Mouse (Mus musculus) thymus, postnatal 4 days (tissue): ENCODE measurements around the gene Kndc1.

Experiments used
- DNase-seq: peaks from one replicate; pipeline ENCODE4 v3.0.0; 2021

The Kndc1 gene

DNA sequence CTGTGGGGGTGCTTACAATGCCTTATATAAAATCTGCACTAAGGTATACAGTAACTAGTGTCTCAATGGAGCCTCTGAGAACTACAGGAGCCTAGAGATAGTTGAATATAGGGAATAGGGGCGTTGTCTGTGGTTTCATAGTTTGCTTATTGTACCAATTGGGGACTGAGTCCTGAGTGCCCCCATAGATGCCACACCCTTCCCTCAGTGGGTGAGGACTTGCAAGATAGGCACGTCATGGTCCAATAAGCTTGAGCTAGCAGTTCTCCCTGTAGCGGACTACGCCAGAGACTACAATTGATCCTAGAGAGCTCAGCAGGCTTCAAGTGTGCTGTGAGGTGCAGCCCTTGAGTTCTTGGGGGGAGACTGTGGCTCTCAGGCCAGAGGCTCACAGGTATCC, 61.0 kb downstream of the Kndc1 start:
- DNase-seq = no peak

GRCm38 (mm10) chr7:139956658-139957057, 62.2 kb downstream of the Kndc1 start:
- no peak for DNase-seq

GRCm38 (mm10) chr7:139957437-139957836, 62.9 kb downstream of the Kndc1 start:
- DNase-seq = no peak

GRCm38 (mm10) chr7:139957958-139958357, 63.5 kb downstream of the Kndc1 start:
- no peak for DNase-seq

DNA sequence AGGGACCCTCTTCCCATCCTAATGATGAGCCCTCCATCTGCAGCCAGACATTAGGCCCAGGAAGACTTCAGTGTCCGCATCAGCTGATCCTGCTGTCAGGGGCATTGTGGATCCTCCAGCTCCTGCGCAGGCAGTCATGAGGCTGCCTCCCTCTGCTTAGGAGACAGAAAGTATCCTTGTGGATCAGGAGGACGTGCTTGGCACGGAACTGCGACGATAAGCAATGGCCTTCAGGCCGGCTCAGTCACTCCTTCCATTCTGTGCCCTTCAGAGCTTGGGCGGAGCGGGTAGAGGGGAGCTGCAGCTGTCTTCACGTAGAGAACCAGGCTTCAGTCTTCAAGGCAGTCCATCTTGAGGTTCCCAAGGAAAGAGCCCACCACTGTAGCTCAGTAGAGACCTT, 66.6 kb downstream of the Kndc1 start:
- no peak for DNase-seq

GRCm38 (mm10) chr7:139963814-139964213, 69.3 kb downstream of the Kndc1 start:
- no peak for DNase-seq

GRCm38 (mm10) chr7:139967175-139967574, 72.7 kb downstream of the Kndc1 start:
- DNase-seq = no peak

DNA sequence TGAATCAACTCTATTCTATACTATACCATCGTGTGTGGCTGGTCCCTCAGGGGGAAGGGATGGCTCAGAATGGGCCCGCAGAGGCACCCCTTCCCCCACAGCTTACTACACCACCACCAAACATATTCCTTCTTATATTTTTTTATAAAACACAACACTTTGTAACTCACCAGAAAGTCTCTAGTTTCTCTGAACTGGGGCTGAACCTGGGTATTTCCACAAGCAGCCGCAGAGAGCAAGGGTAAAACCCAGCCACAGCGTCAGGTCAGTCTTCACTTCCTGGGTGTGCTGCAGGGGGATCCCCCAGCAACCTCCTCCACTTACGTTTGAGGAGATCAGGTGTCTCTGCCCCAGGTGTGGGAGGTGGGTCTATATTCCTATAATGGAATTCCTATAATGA, 73.9 kb downstream of the Kndc1 start:
- DNase-seq = no peak

GRCm38 (mm10) chr7:139969348-139970130, 75.0 kb downstream of the Kndc1 start:
- DNase-seq = peak; percentile 88

GRCm38 (mm10) chr7:139970216-139970919, 75.9 kb downstream of the Kndc1 start:
- DNase-seq = no peak

- no peak for DNase-seq
Observed at GRCm38 (mm10) chr7:139970979-139971378, 76.5 kb downstream of the Kndc1 start.

- peak; percentile 38 for DNase-seq
Observed at GRCm38 (mm10) chr7:139971436-139971835, 76.9 kb downstream of the Kndc1 start.

- DNase-seq = no peak
Observed at GRCm38 (mm10) chr7:139972923-139973331, 78.4 kb downstream of the Kndc1 start.

DNA sequence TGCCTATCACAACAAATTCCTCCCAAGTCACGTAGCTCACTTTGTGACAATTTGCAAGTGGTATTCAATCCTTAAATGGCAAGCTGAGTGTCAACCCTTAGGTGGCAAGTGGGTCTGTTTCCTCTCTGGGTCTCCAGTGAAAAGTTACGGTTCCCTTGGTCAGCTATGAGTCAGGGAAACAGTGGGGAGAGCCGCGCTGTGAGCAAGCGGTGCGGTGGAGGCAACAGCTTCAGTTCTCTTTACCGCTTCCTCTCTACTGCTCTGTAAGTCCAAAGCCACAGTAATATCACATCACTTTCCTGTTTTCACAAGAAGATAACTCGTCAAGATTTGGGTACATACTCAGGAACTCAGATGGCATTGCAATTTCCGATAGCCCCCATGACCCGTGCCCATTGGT, 79.8 kb downstream of the Kndc1 start:
- DNase-seq = no peak

DNA sequence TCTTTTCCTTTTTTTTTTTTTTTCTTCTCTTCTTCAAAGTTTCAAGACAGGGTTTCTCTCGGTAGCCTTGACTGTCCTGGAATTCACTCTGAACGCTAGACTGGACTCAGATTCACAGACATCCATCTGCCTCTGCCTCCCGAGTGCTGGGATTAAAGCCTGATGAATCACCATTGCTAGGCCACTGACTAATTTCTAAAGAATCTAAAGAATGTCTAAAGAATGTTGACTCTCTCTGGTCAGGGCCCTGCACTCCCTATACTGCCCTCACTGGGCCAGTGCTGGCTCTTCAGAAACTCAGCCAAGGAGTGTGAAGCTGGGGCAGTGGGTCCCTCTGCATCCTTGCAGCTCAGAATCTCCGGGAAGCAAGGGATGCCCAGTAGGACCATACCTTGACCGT, 81.0 kb downstream of the Kndc1 start:
- DNase-seq = no peak

DNA sequence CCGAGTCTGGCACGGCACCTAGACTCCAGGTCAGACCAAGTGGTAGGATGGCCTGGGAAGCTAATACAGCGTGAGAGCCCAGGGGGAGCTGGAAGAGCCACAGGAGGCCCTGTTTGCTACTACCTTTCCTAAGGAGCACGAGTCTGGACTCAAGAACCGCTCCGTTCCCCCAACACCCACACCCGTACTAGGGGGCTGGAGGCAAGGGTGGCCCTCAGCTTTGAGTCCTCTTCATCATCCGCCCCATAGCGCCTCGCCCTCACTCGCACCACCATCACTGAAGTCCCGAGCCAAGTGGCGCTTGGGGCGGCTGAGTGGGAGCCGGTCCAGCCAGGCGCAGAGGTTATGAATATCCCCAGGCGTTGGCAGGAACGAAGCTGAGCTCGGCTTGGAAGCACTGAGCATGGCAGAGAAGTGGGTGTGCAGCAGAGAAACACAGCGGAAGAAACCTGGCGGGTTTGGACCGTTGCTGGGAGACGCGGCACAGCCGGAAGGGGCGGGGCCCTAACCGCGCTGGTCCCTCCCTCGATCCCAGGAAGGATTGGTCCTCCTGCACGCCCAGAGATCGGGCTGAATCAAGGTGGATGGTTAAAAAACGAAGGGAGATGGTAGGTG, 83.9 kb downstream of the Kndc1 start, which contains the start of gene 6430531B16Rik:
Gene 6430531B16Rik, minus strand, starts transcription at position 478 of the 615 bp plus-strand sequence.
- DNase-seq = peak; percentile 84

DNA sequence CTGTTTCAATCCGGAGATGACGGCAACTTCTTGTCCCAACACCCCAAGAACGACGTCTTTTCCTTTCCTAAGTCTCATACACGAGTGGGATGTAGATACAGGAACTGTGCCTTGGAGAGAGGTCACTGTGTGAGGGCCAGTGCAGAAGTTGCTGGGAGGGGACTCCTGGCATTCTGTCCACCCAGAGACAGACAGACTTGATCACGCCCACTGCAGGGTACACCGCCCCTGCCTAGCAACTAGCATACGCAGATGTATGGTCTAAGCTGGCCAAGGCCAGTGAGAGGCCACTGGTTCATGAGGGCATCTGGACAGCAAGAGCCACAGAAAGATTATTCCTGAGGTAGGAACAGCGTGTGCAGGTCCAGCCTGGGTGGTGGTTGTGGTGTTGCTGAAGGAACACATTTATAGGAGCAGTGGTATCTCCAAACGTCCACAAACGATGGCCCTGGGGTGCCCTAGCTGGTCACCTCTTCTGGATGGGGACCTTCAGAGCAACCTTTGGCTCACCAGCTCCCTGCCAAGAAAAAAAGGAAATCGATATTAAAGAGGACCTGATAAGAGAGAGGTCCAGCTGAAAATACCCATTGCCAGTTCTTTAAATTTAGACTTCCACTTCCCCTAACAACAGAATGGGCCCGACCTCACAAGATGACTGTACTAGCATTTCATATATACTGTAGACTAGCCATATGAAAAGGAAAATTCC, 84.7 kb downstream of the Kndc1 start:
- DNase-seq = no peak

- no peak for DNase-seq
Observed at GRCm38 (mm10) chr7:139980778-139981177, 86.3 kb downstream of the Kndc1 start.

GRCm38 (mm10) chr7:139982058-139982457, 87.6 kb downstream of the Kndc1 start:
- DNase-seq = no peak

GRCm38 (mm10) chr7:139984505-139984904, 90.0 kb downstream of the Kndc1 start:
- DNase-seq = no peak

DNA sequence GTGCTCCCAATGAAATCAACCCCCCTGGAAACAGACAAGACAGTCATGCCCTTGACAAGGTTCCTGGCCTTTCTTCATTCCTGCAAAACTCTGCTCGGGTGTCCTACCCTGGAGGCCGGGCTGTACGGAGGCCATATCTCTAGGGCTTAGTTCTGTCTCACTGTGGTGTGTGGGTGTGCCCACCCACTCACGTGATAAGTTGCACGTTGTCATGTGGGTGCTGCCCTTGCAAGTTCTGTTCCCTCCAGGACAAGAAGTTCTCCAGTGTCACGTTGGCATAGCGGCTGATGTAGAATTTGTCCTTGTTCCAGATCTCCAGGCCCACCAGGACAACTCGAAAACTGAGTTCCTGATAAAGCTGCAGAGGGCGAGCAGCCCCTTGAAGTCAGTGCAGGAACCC, 93.8 kb downstream of the Kndc1 start:
- DNase-seq = no peak

DNA sequence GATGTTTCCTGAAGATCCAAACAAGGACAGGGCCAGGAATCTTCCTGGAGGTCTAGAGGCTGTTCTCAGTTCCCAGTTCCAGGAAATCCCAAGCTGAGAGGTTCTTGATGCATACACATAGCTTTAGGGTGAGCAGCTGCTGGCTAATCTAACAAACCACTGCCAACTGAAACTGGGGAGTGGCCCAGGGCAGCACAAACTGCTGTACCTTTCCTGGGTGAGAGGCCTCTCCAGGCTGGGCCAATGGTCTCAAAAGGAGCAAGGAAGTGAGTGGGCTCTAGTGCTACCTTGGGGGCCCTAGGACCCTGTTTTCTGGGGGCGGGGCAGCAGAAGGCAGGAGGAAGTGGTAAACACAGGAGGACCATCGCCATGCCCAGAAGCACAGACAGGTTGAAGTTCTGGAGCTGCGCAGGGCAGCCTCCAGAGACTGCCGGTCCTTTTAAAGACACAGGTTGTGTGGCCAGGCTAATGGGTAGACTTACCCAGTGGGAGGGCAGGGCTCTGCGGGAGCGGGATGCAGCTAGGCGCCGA, 96.4 kb downstream of the Kndc1 start:
- DNase-seq = no peak
